Mouse (Mus musculus): ENCODE measurements at regions not wholly inside any gene's neighbourhood (a gene's known extent, or its start where the extent isn't known, plus 50 kb on each side); places are given as distances from the start of the nearest gene placed in this dataset.

GRCm38 (mm10) chr19:6644871-6645270 lies 102.0 kb upstream of the Slc22a12 start:
- DNase-seq = no peak

GRCm38 (mm10) chr19:6639681-6640080 lies 96.8 kb upstream of the Slc22a12 start:
- no peak for DNase-seq

GRCm38 (mm10) chr19:6633400-6633799 lies 90.6 kb upstream of the Slc22a12 start:
- DNase-seq = peak; percentile 61

- no peak for DNase-seq
These were observed 89.0 kb upstream of the Slc22a12 start for GRCm38 (mm10) chr19:6631817-6632216.

GRCm38 (mm10) chr19:6630613-6630940 lies 87.7 kb upstream of the Slc22a12 start:
- no peak for DNase-seq

GRCm38 (mm10) chr19:6629911-6630612 lies 87.2 kb upstream of the Slc22a12 start:
- no peak for DNase-seq

- no peak for DNase-seq
These were observed 82.7 kb upstream of the Slc22a12 start for GRCm38 (mm10) chr19:6625574-6625973.

GRCm38 (mm10) chr19:6621023-6621422 lies 78.2 kb upstream of the Slc22a12 start:
- no peak for DNase-seq

GRCm38 (mm10) chr19:6619546-6619945 lies 76.7 kb upstream of the Slc22a12 start:
- DNase-seq = peak; percentile 28

- no peak for DNase-seq
These were observed 73.8 kb upstream of the Slc22a12 start for GRCm38 (mm10) chr19:6616659-6617058.

- DNase-seq = no peak
These were observed 69.6 kb upstream of the Slc22a12 start for GRCm38 (mm10) chr19:6612441-6612840.

- DNase-seq = no peak
These were observed 69.1 kb upstream of the Slc22a12 start for GRCm38 (mm10) chr19:6611921-6612320.

GRCm38 (mm10) chr19:6610715-6611114 lies 67.9 kb upstream of the Slc22a12 start:
- no peak for DNase-seq

- DNase-seq = peak; percentile 28
These were observed 67.2 kb upstream of the Slc22a12 start for GRCm38 (mm10) chr19:6610051-6610450.

- no peak for DNase-seq
These were observed 64.7 kb upstream of the Slc22a12 start for GRCm38 (mm10) chr19:6607501-6607900.

- no peak for DNase-seq
These were observed 63.8 kb upstream of the Slc22a12 start for GRCm38 (mm10) chr19:6606667-6607066.

GRCm38 (mm10) chr19:6604702-6605101 lies 61.9 kb upstream of the Slc22a12 start:
- no peak for DNase-seq

- DNase-seq = no peak
These were observed 58.2 kb upstream of the Slc22a12 start for GRCm38 (mm10) chr19:6600873-6601530.

- DNase-seq = no peak
These were observed 56.4 kb upstream of the Slc22a12 start for GRCm38 (mm10) chr19:6599281-6599680.

- DNase-seq = peak; percentile 23
These were observed 55.4 kb upstream of the Slc22a12 start for GRCm38 (mm10) chr19:6598186-6598585.

- no peak for DNase-seq
These were observed 53.0 kb upstream of the Slc22a12 start for GRCm38 (mm10) chr19:6595801-6596200.

Measured in retina, postnatal 1 day (tissue).